Mouse (Mus musculus) hindbrain, embryonic 12.5 days (tissue): ENCODE data around the gene Abca5. TPM values are rescaled to one million over a fixed set of nuclear protein-coding genes. Genes with fewer than 3 reads are reported as not detected.

Source experiments
- ATAC-seq: fragments of 200-750 bp; cut with Nextera tagmentation; 2 replicates; pipeline ENCODE4 v1.8.0; 2017; ENCODE audit warnings: moderate TSS enrichment; ENCODE audit not compliant: low FRiP score
- H3K27ac ChIP-seq: fragments of 300-500 bp; sonication (generic); 2 replicates; pipeline ENCODE4 v1.5.1; 2016; ENCODE audit warnings: mild to moderate bottlenecking
- H3K27me3 ChIP-seq: fragments of 300-500 bp; sonication (generic); 2 replicates; pipeline ENCODE4 v1.6.1; 2016; ENCODE audit warnings: mild to moderate bottlenecking
- H3K36me3 ChIP-seq: fragments of 300-500 bp; sonication (generic); 2 replicates; pipeline ENCODE4 v1.6.1; 2016; ENCODE audit warnings: mild to moderate bottlenecking
- H3K4me1 ChIP-seq: fragments of 300-500 bp; sonication (generic); 2 replicates; pipeline ENCODE4 v1.6.1; 2016
- H3K4me2 ChIP-seq: fragments of 300-500 bp; sonication (generic); replicated peaks from 2 replicates; pipeline ENCODE4 v1.6.1; 2016; ENCODE audit warnings: mild to moderate bottlenecking
- H3K4me3 ChIP-seq: fragments of 300-500 bp; sonication (generic); 2 replicates; pipeline ENCODE4 v1.5.1; 2016; ENCODE audit warnings: mild to moderate bottlenecking
- H3K9ac ChIP-seq: fragments of 300-500 bp; sonication (generic); 2 replicates; pipeline ENCODE4 v1.6.1; 2016; ENCODE audit warnings: mild to moderate bottlenecking, moderate library complexity
- H3K9me3 ChIP-seq: fragments of 300-500 bp; sonication (generic); replicated peaks from 2 replicates; pipeline ENCODE4 v1.6.1; 2016; ENCODE audit warnings: mild to moderate bottlenecking
- WGBS: fragments of 180-500 bp; shearing (Covaris S2); methylation state at CpG from one replicate; pipeline ENCODE4 v1.1.7; 2016; 5-methylcytosine and 5-hydroxymethylcytosine counted together
- polyA plus RNA-seq: library from polyadenylated mRNA; unstranded; fragments of >200 nt; fragmentation: Nextera tagmentation; extraction: Ambion mirVana; gene quantifications from 2 replicates; pipeline ENCODE4 v1.2.1, GENCODE M21; 2016

Gene Abca5
- 5.9 and 8.9 TPM in 2 replicates for polyA plus RNA-seq

- ATAC-seq, result peak; percentile 93
- H3K27ac ChIP-seq, result peak within 1 kb of the TSS; percentile 48; the same call in 1 of the 2 replicates
Observed at GRCm38 (mm10) chr11:110337289-110338245, at the start of gene Abca5. Gene Abca5, minus strand, starts transcription at chr11:110337716.

GRCm38 (mm10) chr11:110385487-110385886 is 48.0 kb upstream of the Abca5 start:
- no peak for ATAC-seq
- WGBS, result 93% methylated on average over 2 of the region's 2 CpGs
- H3K27ac ChIP-seq, result no peak overlapping the region
- no peaks in the 10 kb centered on the region for H3K9me3 ChIP-seq
- H3K4me3 ChIP-seq, result no peak overlapping the region
- H3K9ac ChIP-seq, result no peak overlapping the region
- no peak overlapping the region for H3K4me2 ChIP-seq
- H3K36me3 ChIP-seq, result no peaks in the 10 kb centered on the region
- no peaks in the 10 kb centered on the region for H3K4me1 ChIP-seq
- no peaks in the 10 kb centered on the region for H3K27me3 ChIP-seq

More at GRCm38 (mm10) chr11:110337289-110338245, at the start of gene Abca5:
- peak within 1 kb of the TSS; percentile 89 for H3K4me2 ChIP-seq
- peak within 1 kb of the TSS; percentile 81 for H3K9ac ChIP-seq
- H3K4me3 ChIP-seq, result peak within 1 kb of the TSS; percentile 77
- no peaks in the 10 kb centered on the region for H3K36me3 ChIP-seq
- no peaks in the 10 kb centered on the region for H3K9me3 ChIP-seq
- under 1% methylated on average over 94 of the region's 95 CpGs for WGBS
- H3K4me1 ChIP-seq, result peaks cover 4% of the 10 kb centered on the region
- H3K27me3 ChIP-seq, result peaks cover 6% of the 10 kb centered on the region

- WGBS, result 35% methylated on average over 15 of the region's 15 CpGs
- H3K9ac ChIP-seq, result peak overlapping the region; percentile 42; the same call in 1 of the 2 replicates
- H3K36me3 ChIP-seq, result no peaks in the 10 kb centered on the region
- peak overlapping the region; percentile 29 for H3K4me3 ChIP-seq
- H3K4me2 ChIP-seq, result peak overlapping the region; percentile 59
- ATAC-seq, result no peak
- peaks cover 9% of the 10 kb centered on the region for H3K4me1 ChIP-seq
- H3K27ac ChIP-seq, result no peak overlapping the region
- peaks cover 4% of the 10 kb centered on the region; the same call in 1 of the 2 replicates for H3K27me3 ChIP-seq
- no peaks in the 10 kb centered on the region for H3K9me3 ChIP-seq
Observed at GRCm38 (mm10) chr11:110380310-110380668, 42.8 kb upstream of the Abca5 start.

- H3K4me1 ChIP-seq, result peaks cover 9% of the 10 kb centered on the region
- no peak overlapping the region for H3K27ac ChIP-seq
- WGBS, result 14% methylated on average over 20 of the region's 20 CpGs
- H3K4me3 ChIP-seq, result peak overlapping the region; percentile 29
- H3K36me3 ChIP-seq, result no peaks in the 10 kb centered on the region
- peak overlapping the region; percentile 42 for H3K9ac ChIP-seq
- ATAC-seq, result no peak
- peaks cover 4% of the 10 kb centered on the region; the same call in 1 of the 2 replicates for H3K27me3 ChIP-seq
- H3K9me3 ChIP-seq, result no peaks in the 10 kb centered on the region
- peak overlapping the region; percentile 59 for H3K4me2 ChIP-seq
Observed at GRCm38 (mm10) chr11:110379661-110380309, 42.3 kb upstream of the Abca5 start.

- WGBS, result 89% methylated on average over 9 of the region's 9 CpGs
- H3K36me3 ChIP-seq, result no peaks in the 10 kb centered on the region
- no peak overlapping the region for H3K9ac ChIP-seq
- H3K27me3 ChIP-seq, result no peaks in the 10 kb centered on the region
- H3K27ac ChIP-seq, result no peak overlapping the region
- ATAC-seq, result no peak
- H3K4me3 ChIP-seq, result no peak overlapping the region
- H3K4me2 ChIP-seq, result no peak overlapping the region
- 0 out of 2 replicates have a peak, but pooled peaks cover 4% of the 10 kb centered on the region for H3K4me1 ChIP-seq
- no peaks in the 10 kb centered on the region for H3K9me3 ChIP-seq
Observed at GRCm38 (mm10) chr11:110374036-110374435, 36.5 kb upstream of the Abca5 start.

GRCm38 (mm10) chr11:110372266-110372954 is 34.9 kb upstream of the Abca5 start:
- 78% methylated on average over 15 of the region's 15 CpGs for WGBS

GRCm38 (mm10) chr11:110371827-110372226 is 34.3 kb upstream of the Abca5 start:
- no peak overlapping the region for H3K9ac ChIP-seq
- H3K27me3 ChIP-seq, result no peaks in the 10 kb centered on the region
- no peaks in the 10 kb centered on the region for H3K9me3 ChIP-seq
- no peak overlapping the region for H3K4me2 ChIP-seq
- H3K4me1 ChIP-seq, result 0 out of 2 replicates have a peak, but pooled peaks cover 4% of the 10 kb centered on the region
- H3K4me3 ChIP-seq, result no peak overlapping the region
- WGBS, result 68% methylated on average over 8 of the region's 8 CpGs
- H3K36me3 ChIP-seq, result no peaks in the 10 kb centered on the region
- H3K27ac ChIP-seq, result no peak overlapping the region
- ATAC-seq, result no peak

More at GRCm38 (mm10) chr11:110372266-110372954, 34.9 kb upstream of the Abca5 start:
- H3K36me3 ChIP-seq, result no peaks in the 10 kb centered on the region
- H3K4me3 ChIP-seq, result no peak overlapping the region
- no peak overlapping the region for H3K9ac ChIP-seq
- no peak overlapping the region for H3K4me2 ChIP-seq
- ATAC-seq, result no peak
- H3K9me3 ChIP-seq, result no peaks in the 10 kb centered on the region
- no peak overlapping the region for H3K27ac ChIP-seq
- 0 out of 2 replicates have a peak, but pooled peaks cover 4% of the 10 kb centered on the region for H3K4me1 ChIP-seq
- H3K27me3 ChIP-seq, result no peaks in the 10 kb centered on the region

GRCm38 (mm10) chr11:110369312-110370019 is 31.9 kb upstream of the Abca5 start:
- no peak overlapping the region for H3K9ac ChIP-seq
- H3K4me2 ChIP-seq, result 0 out of 2 replicates have a peak overlapping the region, but pooled peaks have one; percentile 13
- H3K4me1 ChIP-seq, result 0 out of 2 replicates have a peak, but pooled peaks cover 4% of the 10 kb centered on the region
- WGBS, result 21% methylated on average over 15 of the region's 15 CpGs
- ATAC-seq, result no peak
- H3K27ac ChIP-seq, result no peak overlapping the region
- peaks cover 3% of the 10 kb centered on the region; the same call in 1 of the 2 replicates for H3K27me3 ChIP-seq
- H3K9me3 ChIP-seq, result no peaks in the 10 kb centered on the region
- no peak overlapping the region for H3K4me3 ChIP-seq
- no peaks in the 10 kb centered on the region for H3K36me3 ChIP-seq

- WGBS, result 91% methylated on average over 13 of the region's 13 CpGs
- Histone ChIP-seq H3K4me3 (no peak overlapping the region), H3K27ac (no peak overlapping the region), H3K9me3 (no peaks in the 10 kb centered on the region), H3K36me3 (no peaks in the 10 kb centered on the region), H3K9ac (no peak overlapping the region), H3K4me2 (no peak overlapping the region), H3K27me3 (peaks cover 3% of the 10 kb centered on the region; the same call in 1 of the 2 replicates), H3K4me1 (0 out of 2 replicates have a peak, but pooled peaks cover 4% of the 10 kb centered on the region)
- ATAC-seq, result no peak
Observed at GRCm38 (mm10) chr11:110367638-110368037, 30.1 kb upstream of the Abca5 start.

- 78% methylated on average over 3 of the region's 3 CpGs for WGBS
- no peak overlapping the region for H3K27ac ChIP-seq
- 0 out of 2 replicates have a peak, but pooled peaks cover 4% of the 10 kb centered on the region for H3K4me1 ChIP-seq
- H3K4me2 ChIP-seq, result no peak overlapping the region
- no peak overlapping the region for H3K4me3 ChIP-seq
- no peak for ATAC-seq
- H3K27me3 ChIP-seq, result peaks cover 3% of the 10 kb centered on the region; the same call in 1 of the 2 replicates
- no peak overlapping the region for H3K9ac ChIP-seq
- no peaks in the 10 kb centered on the region for H3K9me3 ChIP-seq
- no peaks in the 10 kb centered on the region for H3K36me3 ChIP-seq
Observed at GRCm38 (mm10) chr11:110366902-110367301, 29.4 kb upstream of the Abca5 start.

- ATAC-seq, result no peak
- H3K27ac ChIP-seq, result no peak overlapping the region
- H3K9ac ChIP-seq, result no peak overlapping the region
- H3K9me3 ChIP-seq, result 0 out of 2 replicates have a peak, but pooled peaks cover under 1% of the 10 kb centered on the region
- 69% methylated on average over 3 of the region's 3 CpGs for WGBS
- H3K4me3 ChIP-seq, result no peak overlapping the region
- no peak overlapping the region for H3K4me2 ChIP-seq
- H3K36me3 ChIP-seq, result no peaks in the 10 kb centered on the region
- H3K4me1 ChIP-seq, result 0 out of 2 replicates have a peak, but pooled peaks cover 4% of the 10 kb centered on the region
- H3K27me3 ChIP-seq, result peaks cover 3% of the 10 kb centered on the region; the same call in 1 of the 2 replicates
Observed at GRCm38 (mm10) chr11:110365016-110365415, 27.5 kb upstream of the Abca5 start.
